Mouse (Mus musculus) retina, adult 2 months (tissue): Measurements from ENCODE around the gene Gpr18.
A peak's percentile ranks its signal among the peaks of the same experiment; 100 is the strongest.

ENCODE experiments used
- DNase-seq: peaks from one replicate; pipeline ENCODE4 v3.0.0-alpha.2; 2012; ENCODE audit warnings: low read depth, low spot score

Gpr18 gene

DNA sequence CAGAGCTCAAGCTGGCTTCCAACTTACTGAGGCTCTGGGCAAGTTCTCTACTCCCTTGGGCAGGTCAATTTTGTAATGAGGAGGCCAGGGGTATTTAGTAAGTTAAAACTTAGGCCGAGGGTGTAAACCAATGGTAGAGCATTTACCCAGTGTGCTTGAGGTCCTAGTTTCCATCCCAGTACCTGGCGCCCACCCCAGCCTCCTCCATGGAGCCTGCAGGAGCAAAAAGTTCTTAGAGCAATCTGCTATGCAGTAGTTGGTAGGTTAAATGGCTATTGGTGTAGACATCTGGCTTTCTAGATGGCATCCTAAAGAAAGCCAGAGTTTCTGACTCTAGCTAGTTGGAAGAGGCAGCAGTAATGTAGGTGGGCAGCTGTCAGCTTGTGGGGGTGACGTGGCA lies 33.9 kb upstream of the Gpr18 start:
- DNase-seq: no peak

DNA sequence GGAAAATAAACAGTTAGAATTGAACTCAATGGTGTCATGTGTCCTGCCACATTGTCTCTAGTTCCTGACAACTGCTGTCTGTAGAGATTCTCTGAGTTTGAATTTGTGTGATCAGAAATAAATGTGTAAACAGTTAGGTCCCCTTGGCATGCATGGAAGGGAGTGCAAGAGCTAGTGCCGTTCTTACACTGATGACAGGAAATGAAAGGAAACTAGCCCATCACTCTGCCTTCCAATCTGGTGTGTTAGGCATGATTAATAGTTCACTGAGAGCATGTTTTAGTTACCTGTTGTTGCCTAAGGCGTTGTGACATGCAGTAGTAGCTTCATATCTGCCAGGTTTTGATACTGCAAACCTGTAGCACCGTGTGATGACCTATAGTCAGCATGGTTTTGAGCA lies 32.4 kb upstream of the Gpr18 start:
- DNase-seq: no peak

DNA sequence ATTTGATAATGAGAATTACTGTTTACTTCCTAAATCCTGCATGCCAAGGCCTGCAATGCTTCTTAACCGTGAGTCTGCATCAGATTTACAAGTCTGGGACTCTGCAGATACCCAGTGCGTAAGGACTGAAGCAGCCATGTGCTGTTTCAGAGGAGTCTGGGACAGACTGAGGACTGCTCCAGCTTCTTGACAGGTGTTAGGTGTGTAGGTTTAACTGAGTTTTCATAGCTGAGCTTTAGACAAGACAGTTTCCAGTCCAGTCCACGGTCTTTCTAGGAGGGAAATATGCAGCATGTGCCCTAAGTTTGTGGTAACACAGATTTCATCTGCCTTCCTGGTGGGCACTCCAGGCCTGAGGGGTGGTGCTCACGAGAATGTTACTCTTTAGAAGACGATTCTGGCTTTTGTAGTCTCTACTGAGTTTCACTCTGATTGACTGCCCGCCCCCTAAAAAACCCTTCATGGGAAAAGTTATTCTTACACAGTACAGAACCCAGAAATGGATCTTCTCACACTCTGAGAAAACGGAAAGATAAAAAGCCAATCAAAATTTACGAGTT lies 31.7 kb upstream of the Gpr18 start:
- no peak for DNase-seq

DNA sequence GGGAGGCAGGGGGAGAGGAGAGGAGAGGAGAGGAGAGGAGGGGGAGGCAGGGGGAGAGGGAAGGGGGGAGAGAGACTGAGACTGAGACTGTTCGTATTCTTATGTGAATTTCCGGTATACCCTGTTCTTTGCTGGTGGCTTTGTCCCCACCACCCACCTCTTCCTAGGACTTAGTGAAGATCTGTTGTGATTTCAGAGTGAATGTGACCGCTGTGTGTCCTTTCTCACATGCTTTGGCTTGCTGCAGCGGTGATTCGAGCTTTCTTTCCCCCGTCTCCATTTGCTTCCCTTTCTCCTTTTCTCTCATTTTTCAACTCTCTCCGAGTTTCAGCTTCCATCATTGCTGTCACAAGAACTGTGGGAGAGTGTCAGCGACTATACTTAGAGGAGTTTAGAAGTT lies 31.1 kb upstream of the Gpr18 start:
- DNase-seq: no peak

DNA sequence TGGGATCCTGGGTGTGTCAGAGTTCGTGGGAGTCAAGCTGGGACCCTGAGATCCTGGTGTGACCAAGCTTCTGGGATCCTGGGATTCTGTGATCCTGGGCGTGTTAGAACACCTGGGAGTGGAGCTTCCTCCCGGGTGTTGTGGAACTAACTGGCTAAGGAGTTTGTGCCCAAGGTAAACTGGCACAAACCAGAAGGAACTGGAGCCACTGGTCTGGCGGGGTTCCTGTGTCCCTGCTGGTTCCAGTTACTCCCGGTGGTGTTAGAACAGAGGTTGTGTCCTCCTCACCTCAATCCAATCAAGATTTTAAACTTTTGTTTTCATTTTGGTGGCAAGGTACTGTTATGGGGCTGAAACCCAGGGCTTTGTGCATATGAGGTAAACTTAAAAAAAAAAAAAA lies 30.6 kb upstream of the Gpr18 start:
- no peak for DNase-seq

DNA sequence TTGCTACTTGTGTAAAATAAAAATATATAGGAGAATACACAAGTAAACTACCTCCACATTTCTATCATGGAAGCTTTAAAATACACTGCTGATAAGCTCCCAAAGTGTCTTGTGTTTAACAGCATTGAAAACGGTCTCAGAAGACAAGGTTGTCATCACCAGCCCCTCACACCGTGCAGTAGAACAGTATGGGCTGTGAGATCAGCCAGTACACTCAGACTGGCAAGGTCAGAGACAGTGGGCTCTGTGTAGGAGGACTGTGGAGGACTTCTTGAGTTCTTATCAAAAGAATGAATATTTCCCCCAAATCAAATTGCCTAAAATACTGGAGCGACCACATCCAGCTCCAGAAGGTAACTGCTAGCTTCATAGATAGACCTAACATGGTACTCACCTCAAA lies 24.0 kb upstream of the Gpr18 start:
- no peak for DNase-seq

DNA sequence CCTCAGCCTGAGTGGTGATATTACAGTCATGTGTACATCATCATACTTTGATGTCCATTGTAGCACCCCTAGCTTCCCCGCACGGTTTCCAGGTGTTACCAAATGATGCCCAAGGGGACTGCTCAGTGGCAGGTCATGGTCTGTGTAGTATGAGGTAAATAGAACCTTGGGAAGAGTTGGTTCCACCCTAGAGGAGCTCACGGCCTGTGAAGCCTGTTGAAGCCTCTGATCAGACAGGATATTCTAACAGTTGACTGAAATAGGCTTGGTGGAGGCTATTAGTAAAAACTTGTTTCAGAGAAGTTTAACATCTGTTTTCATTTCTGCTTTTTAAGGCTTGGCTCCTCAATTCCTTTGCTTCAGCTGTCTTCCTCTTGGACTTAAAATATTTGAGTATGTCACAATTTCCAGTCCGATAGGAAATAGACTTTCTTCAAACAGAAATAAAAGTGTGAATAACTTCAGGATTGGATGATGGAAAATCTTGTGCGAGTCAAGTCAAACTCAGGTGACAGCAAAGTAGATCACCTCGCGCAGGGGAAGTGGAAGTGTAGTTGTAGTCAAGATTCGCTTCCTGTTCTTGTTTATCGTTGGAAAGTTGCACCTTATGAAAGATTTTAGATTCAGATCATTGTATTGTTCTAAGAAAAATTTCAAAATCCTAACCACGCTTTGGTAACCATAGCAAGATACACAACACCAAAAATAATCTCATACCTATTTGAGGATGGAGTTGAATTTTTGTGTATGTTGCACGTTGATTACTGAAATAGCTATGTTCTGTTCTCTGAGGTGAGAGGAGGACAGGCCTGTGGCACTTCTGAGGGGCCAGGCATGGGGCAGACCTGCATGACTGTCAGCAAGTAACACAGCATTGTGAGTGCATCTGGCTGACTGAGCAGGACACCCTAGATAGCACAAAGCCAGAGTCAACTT lies 22.9 kb upstream of the Gpr18 start:
- no peak for DNase-seq

DNA sequence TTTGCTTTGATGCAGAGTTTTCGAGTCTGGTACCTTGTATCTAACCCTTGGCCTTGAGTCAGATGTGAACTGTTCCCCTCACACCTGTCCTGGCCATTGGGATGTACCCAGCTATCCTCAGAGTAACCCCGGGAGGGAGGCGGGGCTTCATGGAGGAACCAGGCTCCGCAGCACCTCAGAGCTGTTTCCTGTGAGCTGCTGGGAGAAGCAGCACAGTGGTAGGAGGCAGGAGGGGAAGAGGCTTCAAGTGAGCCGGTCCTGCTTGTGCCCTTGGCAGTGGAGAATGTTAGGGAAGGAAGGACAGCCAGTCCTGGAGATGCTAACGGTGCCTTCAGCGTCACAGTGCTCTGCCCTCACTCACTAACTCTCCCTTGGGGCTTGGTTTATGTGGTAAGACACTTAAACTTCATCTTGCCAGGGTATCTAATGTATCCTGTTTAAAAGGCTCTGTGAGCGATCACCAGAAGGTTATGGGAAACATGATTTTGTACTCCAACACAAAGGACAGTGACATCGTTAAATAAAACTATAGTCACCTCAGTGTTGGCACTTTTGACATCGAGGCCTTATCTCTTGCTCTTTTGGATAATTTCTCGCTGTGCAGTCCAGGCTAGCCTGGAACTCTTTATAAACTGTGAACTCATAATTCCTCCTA lies 22.1 kb upstream of the Gpr18 start:
- no peak for DNase-seq

DNA sequence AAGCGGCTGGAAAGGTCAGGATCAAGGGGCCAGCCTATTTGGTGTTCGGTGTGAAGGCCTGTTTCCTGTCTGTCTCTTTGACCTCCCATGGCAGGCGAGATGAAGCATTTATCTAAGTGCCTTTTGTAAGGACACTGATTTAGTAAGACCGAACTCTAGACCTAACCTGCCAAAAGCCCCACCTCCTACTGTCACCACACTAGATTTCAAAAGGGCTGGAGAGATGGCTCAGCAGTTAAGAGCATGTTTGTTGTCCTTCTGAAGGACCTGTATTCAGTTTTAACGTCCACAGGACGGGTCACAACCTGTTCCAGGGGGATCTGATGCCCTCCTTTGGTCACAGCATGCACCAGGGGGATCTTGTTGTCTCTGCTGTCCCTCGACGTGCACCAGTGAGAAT lies 21.3 kb upstream of the Gpr18 start:
- DNase-seq: no peak

DNA sequence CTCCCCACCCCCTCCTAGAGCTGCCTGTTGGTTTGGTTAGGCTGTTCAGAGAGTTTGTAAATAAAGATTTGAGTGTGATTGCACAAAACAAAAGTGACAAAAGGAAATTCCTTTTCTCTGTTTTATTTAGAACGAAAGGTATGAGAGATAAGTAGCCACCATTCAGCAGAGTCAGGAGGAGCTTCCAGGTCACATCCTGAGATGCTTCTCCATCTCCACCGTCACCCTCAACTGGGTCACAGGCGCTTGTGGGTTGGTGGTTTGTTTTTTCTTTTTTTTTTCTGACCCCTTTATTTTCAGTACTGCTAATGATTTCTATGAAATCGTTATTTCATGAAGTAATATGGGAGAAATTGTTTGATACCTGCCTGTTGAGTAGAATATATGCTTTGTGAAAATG lies 20.8 kb upstream of the Gpr18 start:
- DNase-seq: no peak

DNA sequence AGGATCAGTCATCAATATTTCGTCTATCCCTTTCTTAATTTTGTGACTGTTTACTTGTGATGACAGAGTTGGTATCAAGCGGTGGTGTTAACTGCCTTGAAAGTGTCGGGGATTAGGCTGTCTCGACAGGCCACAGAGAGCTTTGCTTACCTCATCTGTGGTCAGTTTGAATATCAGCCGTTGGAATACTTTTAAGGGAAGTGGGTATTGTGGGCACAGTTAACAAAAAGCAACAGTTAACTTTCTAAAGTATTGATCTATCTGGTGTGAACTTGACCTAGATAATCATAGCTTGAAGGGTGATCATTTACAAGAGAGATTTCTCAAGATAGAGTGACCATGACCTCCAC lies 19.0 kb upstream of the Gpr18 start:
- DNase-seq: no peak

DNA sequence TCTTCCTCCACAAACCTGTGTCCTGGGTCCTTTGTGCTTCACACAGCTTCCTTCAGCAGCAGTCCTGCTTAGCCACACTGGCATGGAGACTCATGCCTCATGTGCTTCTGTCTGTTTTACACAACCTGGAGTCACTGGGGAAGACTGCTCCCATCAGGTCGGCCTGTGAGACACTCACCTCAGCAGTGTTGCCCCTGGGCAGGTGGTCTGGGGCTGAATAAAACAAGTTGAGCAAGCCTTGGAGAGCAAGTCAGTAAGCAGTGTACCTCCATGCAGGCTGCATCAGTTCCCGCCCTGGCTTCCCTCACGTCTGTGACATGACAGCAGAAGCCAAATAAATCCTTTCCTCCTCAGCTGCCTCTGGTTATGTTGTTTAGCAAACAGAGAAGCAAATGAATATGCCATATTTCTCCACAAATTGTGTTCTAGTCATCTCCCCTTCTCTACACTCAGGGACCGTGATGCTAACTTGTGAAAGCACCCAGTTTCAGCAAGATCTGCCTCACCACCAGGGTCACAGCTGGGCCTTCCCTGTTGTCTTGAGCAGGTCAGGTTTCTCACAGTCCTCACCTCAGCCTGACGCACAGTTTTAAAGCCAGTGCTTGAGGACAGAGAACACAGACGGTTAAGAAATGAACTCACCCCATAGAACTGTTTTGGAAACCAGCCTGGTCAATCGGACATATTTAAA lies 18.5 kb upstream of the Gpr18 start:
- no peak for DNase-seq

DNA sequence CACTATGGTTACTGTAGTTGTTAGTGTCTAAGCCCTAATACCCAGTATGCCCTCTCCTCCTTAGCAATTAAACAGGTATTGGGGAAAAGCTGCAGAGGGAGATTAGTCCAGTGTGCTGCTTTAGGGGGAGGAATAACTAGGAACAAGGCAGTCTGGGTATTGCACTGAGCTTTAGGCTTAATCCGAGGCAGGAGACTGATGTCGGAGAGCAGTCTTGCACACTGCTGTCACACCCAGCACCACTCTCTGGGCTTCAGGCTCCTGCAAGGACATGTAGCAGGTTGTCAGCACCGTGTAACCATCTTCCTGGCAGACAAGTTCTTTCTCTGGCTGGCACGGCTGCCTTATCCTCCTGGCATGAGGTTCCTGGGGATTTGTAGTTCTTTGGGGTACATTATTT lies 16.6 kb upstream of the Gpr18 start:
- no peak for DNase-seq

DNA sequence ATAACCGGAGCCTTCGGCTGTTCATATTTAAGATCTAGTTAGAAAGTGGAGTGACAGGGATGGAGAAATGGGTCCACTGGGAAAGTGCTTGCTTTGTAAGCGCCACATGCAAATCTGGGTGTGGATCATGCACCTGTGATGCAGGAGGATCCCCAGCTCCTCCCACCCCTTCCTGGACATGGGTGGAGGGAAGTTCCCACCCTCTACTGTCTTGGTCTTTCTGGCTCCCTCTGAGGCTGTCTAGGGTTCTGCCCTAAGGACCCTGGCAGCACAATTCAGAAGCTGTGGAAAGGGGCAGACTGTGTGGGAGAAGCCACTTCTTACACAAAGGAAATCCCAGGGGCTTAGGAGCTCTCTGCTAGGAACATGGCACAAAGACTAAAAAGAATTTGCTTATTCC lies 16.0 kb upstream of the Gpr18 start:
- no peak for DNase-seq

DNA sequence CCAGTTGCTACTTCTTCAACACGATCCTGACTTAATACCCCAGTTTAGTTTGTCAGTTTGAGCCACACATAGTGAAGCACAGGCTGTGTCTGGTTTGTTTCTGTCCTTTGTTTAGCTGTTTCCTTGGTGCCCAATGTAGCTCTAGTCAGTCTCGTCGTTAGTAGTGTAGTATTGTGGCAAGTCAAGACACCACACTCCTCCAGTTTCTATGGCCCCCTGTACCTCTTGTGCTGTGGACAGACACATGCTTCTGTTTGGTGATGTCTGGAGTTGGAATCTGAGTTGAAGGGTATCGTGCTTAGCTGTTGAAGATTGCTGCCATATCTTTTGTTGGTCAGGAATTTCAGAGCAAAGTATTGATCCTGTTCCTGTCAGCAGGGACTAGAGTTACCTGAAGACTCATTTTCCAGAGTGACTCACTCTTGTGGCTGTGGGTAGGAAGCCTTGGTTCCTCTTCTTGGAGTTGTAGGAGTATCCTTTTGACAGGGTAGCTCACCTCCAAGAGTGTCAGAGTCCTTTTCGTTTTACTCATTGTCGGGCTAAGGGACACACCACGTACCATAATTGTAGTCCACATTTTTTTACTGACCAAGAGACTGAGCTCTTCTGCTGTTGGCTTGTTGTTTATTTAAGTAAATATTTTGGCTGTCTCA lies 15.3 kb upstream of the Gpr18 start:
- DNase-seq: no peak

DNA sequence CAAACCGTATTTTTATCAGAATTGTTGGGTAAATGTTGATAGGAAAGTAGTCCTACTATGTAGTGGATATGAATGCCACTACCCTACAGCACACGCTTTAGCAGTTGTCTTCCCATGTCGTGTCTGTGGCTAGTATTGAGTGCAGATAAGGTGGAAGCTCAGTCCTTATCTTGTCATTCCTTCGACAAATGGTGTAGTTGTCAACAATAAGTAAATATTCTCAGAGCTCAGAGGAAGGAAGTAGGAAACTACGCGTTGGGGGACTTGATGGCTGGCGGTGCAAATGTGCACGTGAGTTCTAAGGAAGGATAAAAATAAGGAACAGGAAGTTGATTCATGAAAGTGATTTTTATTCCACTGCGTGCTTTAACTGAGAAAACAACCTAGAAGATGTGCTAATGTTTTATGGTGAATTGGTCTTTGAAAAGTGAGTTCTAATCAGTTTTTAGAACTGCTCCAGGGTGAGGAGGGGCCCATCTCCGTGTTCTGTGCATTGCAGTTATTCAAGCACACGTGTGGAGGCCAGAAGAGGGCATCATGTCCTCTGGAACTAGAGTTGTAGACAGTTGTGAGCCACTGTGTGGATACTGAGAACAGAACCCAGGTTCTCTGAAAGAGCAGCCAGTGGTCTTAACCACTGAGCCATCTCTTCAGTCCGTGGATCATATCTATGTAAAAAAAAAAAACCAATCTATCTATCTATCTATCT lies 13.8 kb upstream of the Gpr18 start:
- DNase-seq: no peak

DNA sequence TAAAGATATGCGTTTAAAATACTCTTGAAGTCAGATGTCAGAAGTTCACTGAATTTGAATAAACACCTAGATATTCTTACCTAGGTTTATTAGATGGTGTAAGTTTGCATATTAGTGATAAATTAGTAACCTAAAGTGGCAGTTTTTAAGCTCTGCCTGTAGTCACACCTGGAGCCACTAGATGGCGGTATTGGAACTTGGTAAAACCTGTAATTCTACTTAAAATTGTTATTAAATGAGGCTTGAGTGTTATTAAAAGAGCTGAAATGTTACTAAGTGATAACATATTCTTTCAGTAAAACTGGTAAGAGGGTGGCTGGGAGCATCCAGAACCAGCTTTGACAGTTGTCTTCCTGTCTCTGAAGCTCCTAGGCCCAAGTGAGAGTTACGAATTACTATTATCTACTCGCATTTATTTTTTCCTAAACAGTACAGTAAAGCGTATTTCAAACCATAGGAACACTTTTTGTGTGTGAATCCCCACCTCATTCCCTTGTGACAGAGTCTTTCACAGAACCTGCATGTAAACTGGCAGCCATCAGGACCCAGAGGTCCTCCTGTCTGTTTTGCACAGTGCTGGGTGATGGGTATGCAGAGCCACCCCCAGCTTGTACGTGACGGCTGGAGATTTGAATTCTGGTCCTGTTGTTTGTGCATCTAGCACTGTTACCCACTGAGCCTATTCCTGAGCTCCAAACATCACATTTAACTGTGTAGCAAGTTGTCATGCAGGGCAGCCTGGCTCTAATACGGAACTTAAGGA lies 13.0 kb upstream of the Gpr18 start:
- peak; percentile 23 for DNase-seq

DNA sequence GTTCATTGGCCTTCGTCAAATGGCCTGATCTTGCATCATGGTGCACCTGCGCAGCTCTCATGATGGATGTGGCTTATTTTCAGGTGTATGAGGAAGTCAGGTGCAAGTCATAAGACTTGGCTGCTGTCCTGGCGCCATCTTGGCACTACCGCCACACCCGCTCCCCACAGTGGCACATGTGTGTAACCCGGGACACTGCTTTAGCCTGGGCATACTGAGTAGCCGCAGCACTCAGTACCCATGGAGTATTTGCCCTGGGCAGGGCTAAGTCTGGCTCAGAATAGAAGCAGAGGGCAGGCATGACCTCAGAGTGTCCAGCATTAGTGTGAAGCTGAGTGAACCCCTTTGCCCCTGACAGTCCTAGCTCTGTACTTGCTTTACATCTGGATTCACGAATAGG lies 11.9 kb upstream of the Gpr18 start:
- DNase-seq: no peak

DNA sequence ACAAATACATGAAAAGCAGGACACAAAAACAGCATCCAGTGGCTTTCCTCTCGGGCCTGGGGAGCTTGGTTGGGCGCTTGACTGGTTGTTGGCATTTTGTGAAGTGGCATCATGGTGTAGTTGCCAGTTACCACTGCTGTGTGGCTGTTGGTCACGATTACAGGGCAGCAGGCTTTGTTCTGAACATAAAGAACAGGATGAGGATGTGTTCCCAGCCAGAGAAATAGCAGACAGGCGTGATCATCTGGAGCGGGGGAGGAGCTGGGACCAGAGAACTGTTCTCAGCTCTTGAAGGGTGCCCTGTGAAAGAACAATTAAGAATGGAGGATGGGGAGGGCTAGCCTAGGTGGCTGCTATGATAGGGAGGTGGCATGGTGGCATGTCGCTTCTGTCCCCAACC lies 11.3 kb upstream of the Gpr18 start:
- DNase-seq: no peak

DNA sequence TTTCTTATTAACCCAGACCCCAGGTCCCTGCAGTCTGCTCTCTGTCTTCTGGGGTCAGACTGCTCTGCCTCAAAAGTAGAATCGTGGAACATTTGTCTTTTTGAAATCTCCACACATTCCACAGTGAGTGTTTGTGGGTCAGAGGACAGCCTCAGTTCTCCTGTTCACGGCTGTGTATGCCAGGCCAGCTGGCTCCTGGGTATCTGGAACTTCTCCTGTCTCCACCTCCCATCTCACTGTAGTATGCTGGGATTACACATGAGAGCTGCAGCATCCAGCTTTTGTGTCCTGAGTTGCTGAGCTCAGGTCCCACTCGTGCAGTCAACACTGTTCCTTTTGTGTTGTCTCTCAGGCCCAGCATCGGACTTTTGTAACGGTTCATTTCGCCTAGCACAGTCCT lies 9.3 kb upstream of the Gpr18 start:
- no peak for DNase-seq

DNA sequence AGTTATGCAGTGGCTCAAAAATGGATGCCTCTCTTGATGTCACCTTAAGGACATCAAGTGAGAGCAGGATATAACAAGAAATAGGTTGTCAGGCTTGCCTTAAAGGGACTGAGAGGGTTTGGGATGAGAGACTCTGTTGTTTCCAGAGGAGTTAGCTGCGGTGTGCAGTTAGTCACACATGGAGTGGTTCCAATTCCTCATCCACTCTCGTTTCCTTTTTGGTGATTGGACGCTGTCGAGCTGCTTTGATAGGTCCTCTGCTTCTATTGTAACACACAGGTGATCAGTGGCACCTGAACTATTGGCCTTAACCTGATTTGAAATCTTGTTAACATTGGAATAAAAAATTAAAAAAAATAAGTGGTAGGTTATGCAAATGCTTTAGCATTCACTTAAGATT lies 7.2 kb upstream of the Gpr18 start:
- no peak for DNase-seq
